Mouse (Mus musculus) ES-E14 (cell line): Measurements from ENCODE around the gene Qtrt2. TPM values are rescaled to one million over a fixed set of nuclear protein-coding genes. Genes with fewer than 3 reads are reported as not detected.

Source experiments
- DNase-seq: peaks from one replicate; pipeline ENCODE4 v3.0.0-alpha.2; 2013; ENCODE audit warnings: low read depth, low spot score
- H3K27ac ChIP-seq: 2 replicates; pipeline ENCODE4 v1.5.1; 2012; ENCODE audit warnings: low read depth, mild to moderate bottlenecking, low read length, moderate library complexity, mixed read lengths; ENCODE audit not compliant: poor library complexity, insufficient read depth, severe bottlenecking
- H3K36me3 ChIP-seq: 2 replicates; pipeline ENCODE4 v1.6.1; 2012; ENCODE audit warnings: mild to moderate bottlenecking, low read length, moderate library complexity, mixed read lengths; ENCODE audit not compliant: control insufficient read depth, poor library complexity, insufficient read depth, severe bottlenecking
- H3K4me1 ChIP-seq, 2 experiments: fragments of 150-350 bp in 1 of 2; sonication (generic) in 1 of 2; 2 replicates each; pipeline ENCODE4 v1.6.1; 2012; ENCODE audit warnings: low read length in 2 of 2, mild to moderate bottlenecking in 1 of 2, mixed read lengths in 1 of 2; ENCODE audit not compliant: control insufficient read depth in 2 of 2, insufficient read depth in 2 of 2, poor library complexity in 1 of 2
- H3K4me3 ChIP-seq, 2 experiments: fragments of 150-350 bp in 1 of 2; sonication (generic) in 1 of 2; 2 replicates each; pipeline ENCODE4 v1.5.1; 2012; ENCODE audit warnings: low read length in 2 of 2, low read depth in 1 of 2, mild to moderate bottlenecking in 1 of 2, mixed read lengths in 1 of 2; ENCODE audit not compliant: insufficient read depth in 1 of 2, poor library complexity in 1 of 2, severe bottlenecking in 1 of 2
- H3K9ac ChIP-seq: 2 replicates; pipeline ENCODE4 v1.6.1; 2012; ENCODE audit warnings: low read depth, mild to moderate bottlenecking, low read length, mixed read lengths; ENCODE audit not compliant: poor library complexity, insufficient read depth, severe bottlenecking
- H3K9me3 ChIP-seq: fragments of 150-350 bp; sonication (generic); 2 replicates; pipeline ENCODE4 v1.6.1; 2012; ENCODE audit warnings: low read depth, mild to moderate bottlenecking, low read length; ENCODE audit not compliant: control insufficient read depth, insufficient read depth
- CHD2 ChIP-seq: IDR thresholded peaks from 2 replicates; pipeline ENCODE4 v1.6.1; 2014; ENCODE audit warnings: mild to moderate bottlenecking, low read depth, low read length, inconsistent platforms
- HCFC1 ChIP-seq: IDR thresholded peaks from 2 replicates; pipeline ENCODE4 v1.6.1; 2012; ENCODE audit warnings: low read length, inconsistent platforms, borderline replicate concordance; ENCODE audit not compliant: insufficient read depth
- MAFK ChIP-seq: IDR thresholded peaks from 2 replicates; pipeline ENCODE4 v1.6.1; 2014; ENCODE audit warnings: mild to moderate bottlenecking, low read depth, low read length, inconsistent platforms; ENCODE audit not compliant: insufficient read depth
- ZC3H11A ChIP-seq: IDR thresholded peaks from 2 replicates; pipeline ENCODE4 v1.6.1; 2012; ENCODE audit warnings: low read depth, mild to moderate bottlenecking, inconsistent platforms, low read length, borderline replicate concordance
- ZNF384 ChIP-seq: IDR thresholded peaks from 2 replicates; pipeline ENCODE4 v1.6.1; 2012; ENCODE audit warnings: low read depth, low read length, inconsistent platforms
- in situ Hi-C, 2 experiments: fragments of 600-800 bp; cut with MboI; formaldehyde crosslinking; loops; one replicate each; pipeline ENCODE4 v1.15.1; 2025; ENCODE audit warnings: low sequenced_read_pairs in 2 of 2, inconsistent platforms in 1 of 2; ENCODE audit not compliant: unreplicated experiment in 2 of 2
- total RNA-seq: library from RNA; depleted of rRNA; stranded (reverse); fragments of 300-350 nt; gene quantifications from 2 replicates; pipeline ENCODE4 v1.2.3, GENCODE M21; 2012

The Qtrt2 gene
- total RNA-seq, 1 experiment, result 63.4 TPM

- Histone ChIP-seq H3K4me3 (no peak overlapping the region), H3K9me3 (no peaks in the 10 kb centered on the region), H3K9ac (no peak overlapping the region), H3K27ac (no peak overlapping the region), H3K4me1 (no peaks in the 10 kb centered on the region), H3K36me3 (no peaks in the 10 kb centered on the region)
- in situ Hi-C loops, result no loop called here
- DNase-seq, result no peak
- TF ChIP-seq ZNF384 (no peak), CHD2 (no peak)
These were observed 26.5 kb downstream of the Qtrt2 start for GRCm38 (mm10) chr16:43900138-43900537.

GRCm38 (mm10) chr16:43894501-43894900 lies 32.1 kb downstream of the Qtrt2 start:
- TF ChIP-seq MAFK (no peak), ZNF384 (no peak), CHD2 (no peak), ZC3H11A (no peak), HCFC1 (no peak)
- in situ Hi-C loops, result no loop called here
- H3K9me3 ChIP-seq, result no peaks in the 10 kb centered on the region

GRCm38 (mm10) chr16:43890747-43891336 lies 35.8 kb downstream of the Qtrt2 start:
- Histone ChIP-seq H3K9ac (no peak overlapping the region; the same call in 1 of the 2 replicates), H3K4me1 (no peaks in the 10 kb centered on the region), H3K9me3 (no peaks in the 10 kb centered on the region), H3K27ac (no peak overlapping the region), H3K4me3 (no peak overlapping the region), H3K36me3 (no peaks in the 10 kb centered on the region)
- DNase-seq, result no peak
- in situ Hi-C loops, result no loop called here
- no peak for TF ChIP-seq MAFK

More at GRCm38 (mm10) chr16:43894501-43894900, 32.1 kb downstream of the Qtrt2 start:
- no peak overlapping the region for H3K4me3 ChIP-seq
- H3K4me1 ChIP-seq, result no peaks in the 10 kb centered on the region
- no peaks in the 10 kb centered on the region for H3K36me3 ChIP-seq
- DNase-seq, result no peak
- H3K27ac ChIP-seq, result no peak overlapping the region
- H3K9ac ChIP-seq, result no peak overlapping the region

- DNase-seq, result no peak
- Histone ChIP-seq H3K9ac (peak overlapping the region; percentile 81), H3K36me3 (no peaks in the 10 kb centered on the region), H3K27ac (peak overlapping the region; percentile 15; the same call in 1 of the 2 replicates), H3K4me1 (no peaks in the 10 kb centered on the region), H3K4me3 (peak overlapping the region; percentile 71 to 73), H3K9me3 (no peaks in the 10 kb centered on the region)
- in situ Hi-C loops, result no loop called here
- TF ChIP-seq MAFK (no peak), ZNF384 (no peak)
These were observed 36.6 kb downstream of the Qtrt2 start for GRCm38 (mm10) chr16:43890005-43890336.

GRCm38 (mm10) chr16:43889208-43890004 lies 37.2 kb downstream of the Qtrt2 start, which contains the start of gene Ccdc191:
Ccdc191 (plus strand) TSS chr16:43889800.
- Histone ChIP-seq H3K27ac (peak within 1 kb of the TSS; percentile 15; the same call in 1 of the 2 replicates), H3K4me3 (peak within 1 kb of the TSS; percentile 78 to 80), H3K36me3 (no peaks in the 10 kb centered on the region), H3K9ac (peak within 1 kb of the TSS; percentile 81), H3K4me1 (no peaks in the 10 kb centered on the region), H3K9me3 (no peaks in the 10 kb centered on the region)
- in situ Hi-C loops, result no loop called here
- TF ChIP-seq CHD2, result no peak
- peak; percentile 98 for TF ChIP-seq HCFC1
- TF ChIP-seq ZNF384, result peak; percentile 81
- peak; percentile 99 for DNase-seq
